Mouse (Mus musculus) ES-E14 (cell line): ENCODE results near the gene P3h2.

ENCODE experiments used
- CHD2 ChIP-seq: IDR thresholded peaks from 2 replicates; pipeline ENCODE4 v1.6.1; 2014; ENCODE audit warnings: mild to moderate bottlenecking, low read depth, low read length, inconsistent platforms
- HCFC1 ChIP-seq: IDR thresholded peaks from 2 replicates; pipeline ENCODE4 v1.6.1; 2012; ENCODE audit warnings: low read length, inconsistent platforms, borderline replicate concordance; ENCODE audit not compliant: insufficient read depth
- MAFK ChIP-seq: IDR thresholded peaks from 2 replicates; pipeline ENCODE4 v1.6.1; 2014; ENCODE audit warnings: mild to moderate bottlenecking, low read depth, low read length, inconsistent platforms; ENCODE audit not compliant: insufficient read depth
- ZC3H11A ChIP-seq: IDR thresholded peaks from 2 replicates; pipeline ENCODE4 v1.6.1; 2012; ENCODE audit warnings: low read depth, mild to moderate bottlenecking, inconsistent platforms, low read length, borderline replicate concordance
- ZNF384 ChIP-seq: IDR thresholded peaks from 2 replicates; pipeline ENCODE4 v1.6.1; 2012; ENCODE audit warnings: low read depth, low read length, inconsistent platforms

GRCm38 (mm10) chr16:26005811-26006210 lies 99.8 kb downstream of the P3h2 start:
- no peak for TF ChIP-seq CHD2
- no peak for TF ChIP-seq ZNF384
- TF ChIP-seq HCFC1: no peak
- TF ChIP-seq ZC3H11A: no peak
- no peak for TF ChIP-seq MAFK
